ENCODE assay signal across 19 mouse cellular contexts in genomic region chr4:95906141-95906540, GRCm38 (mm10).
DNase-seq lines count a peak whose midpoint lies in the region; TF ChIP-seq lines count a peak whose summit lies in the region.
"Had no signal": no experiment of that assay in that cellular context is flagged by ENCODE, and none has a peak within 500 bp of the region (broad histone marks: within the 10 kb centered on the region; RNA-seq: fewer than 3 reads in every experiment).

No protein-coding gene starts in this region.

- TF ChIP-seq CTCF in layer of hippocampus, adult 2 months (conservative IDR thresholded peaks at IDR 0.05) = no peak

- peak; percentile 8 for DNase-seq in adrenal gland, adult 2 months
- DNase-seq in adrenal gland, adult (ENCODE audit: inconsistent age in 2 of 2, low spot score in 1 of 2) = no peak
- DNase-seq in 3T3-L1 (ENCODE audit: low read depth, low spot score) (peak; percentile 56), NIH3T3 (ENCODE audit: low read depth) (peak; percentile 73)
- DNase-seq in layer of hippocampus, adult 2 months (ENCODE audit: low spot score in 2 of 2) = no peak
- DNase-seq in cerebellum, postnatal 4 days (ENCODE audit: low spot score in 2 of 2) = no peak
- DNase-seq: adrenal gland, adult 8-10 months; adrenal gland, postnatal 10 days; adrenal gland, postnatal 14 days; adrenal gland, postnatal 25 days; adrenal gland, postnatal 36 days; B cell, adult 2 months; cerebellum, adult 11 months; cerebellum, adult 11-12 months; cerebellum, adult 18-20 months; cerebellum, adult 2 months; cerebellum, adult 8-10 months; cerebellum, adult 9-10 months; cerebellum, adult 9-11 months had no signal

- H3K4me3 ChIP-seq in layer of hippocampus, adult 2 months = no peak overlapping the region

- H3K27ac ChIP-seq in layer of hippocampus, adult 2 months = no peak overlapping the region

Comparison
In these comparisons a context has a peak if more than half of its experiments do, and no peak if none do; other contexts are left out.
1. DNase-seq: peak in adrenal gland, adult 2 months (single experiment), 3T3-L1 (single experiment) and NIH3T3 (single experiment); none in adrenal gland, adult (0 of 2), layer of hippocampus, adult 2 months (0 of 2) and cerebellum, postnatal 4 days (0 of 2).